Mouse (Mus musculus) midbrain, postnatal 0 days (tissue): ENCODE data around the gene Gm49486. TPM values are rescaled to one million over a fixed set of nuclear protein-coding genes. Genes with fewer than 3 reads are reported as not detected.
A peak's percentile ranks its signal among the peaks of the same experiment; 100 is the strongest.

ENCODE experiments used
- ATAC-seq: fragments of 200-750 bp; cut with Nextera tagmentation; 2 replicates; pipeline ENCODE4 v1.8.0; 2017; ENCODE audit warnings: moderate number of reproducible peaks, mild to moderate bottlenecking, moderate TSS enrichment, moderate library complexity; ENCODE audit not compliant: low FRiP score
- DNase-seq: peaks from one replicate; pipeline ENCODE4 v3.0.0-alpha.2; 2015; ENCODE audit warnings: low spot score
- H3K27ac ChIP-seq: fragments of 300-500 bp; sonication (generic); 2 replicates; pipeline ENCODE4 v1.5.1; 2014; ENCODE audit warnings: low read depth, mild to moderate bottlenecking, low read length, mixed read lengths
- H3K27me3 ChIP-seq: fragments of 300-500 bp; sonication (generic); 2 replicates; pipeline ENCODE4 v1.6.1; 2014; ENCODE audit warnings: low read length, control low read depth, mixed read lengths; ENCODE audit not compliant: insufficient read depth
- H3K36me3 ChIP-seq: fragments of 300-500 bp; sonication (generic); 2 replicates; pipeline ENCODE4 v1.6.1; 2014; ENCODE audit warnings: low read length, control low read depth, mixed read lengths; ENCODE audit not compliant: insufficient read depth
- H3K4me1 ChIP-seq: fragments of 300-500 bp; sonication (generic); 2 replicates; pipeline ENCODE4 v1.6.1; 2014; ENCODE audit warnings: mild to moderate bottlenecking, control low read depth, antibody characterized with exemption, low read length, mixed read lengths; ENCODE audit not compliant: insufficient read depth
- H3K4me2 ChIP-seq: fragments of 300-500 bp; sonication (generic); 2 replicates; pipeline ENCODE4 v1.6.1; 2014; ENCODE audit warnings: low read depth, mild to moderate bottlenecking, low read length, mixed read lengths; ENCODE audit not compliant: poor library complexity, severe bottlenecking
- H3K4me3 ChIP-seq: fragments of 300-500 bp; sonication (generic); 2 replicates; pipeline ENCODE4 v1.5.1; 2014; ENCODE audit warnings: low read depth, mild to moderate bottlenecking, low read length, moderate library complexity
- H3K9ac ChIP-seq: fragments of 300-500 bp; sonication (generic); replicated peaks from 2 replicates; pipeline ENCODE4 v1.6.1; 2014; ENCODE audit warnings: mild to moderate bottlenecking, low read length, moderate library complexity, mixed read lengths; ENCODE audit not compliant: poor library complexity, severe bottlenecking
- H3K9me3 ChIP-seq: fragments of 300-500 bp; sonication (generic); 2 replicates; pipeline ENCODE4 v1.6.1; 2016; ENCODE audit warnings: low read length, control low read depth
- CTCF ChIP-seq: IDR thresholded peaks from 2 replicates; pipeline ENCODE4 v1.5.1; 2016; ENCODE audit warnings: antibody characterized with exemption, mild to moderate bottlenecking
- WGBS: fragments of 180-500 bp; shearing (Covaris S2); extraction: QIAGEN DNeasy Blood & Tissue Kit; methylation state at CpG from one replicate; pipeline ENCODE4 v1.1.7; 2014; 5-methylcytosine and 5-hydroxymethylcytosine counted together
- polyA plus RNA-seq: library from polyadenylated mRNA; unstranded; fragments of >200 nt; fragmentation: Nextera tagmentation; extraction: Ambion mirVana; gene quantifications from 2 replicates; pipeline ENCODE4 v1.2.1, GENCODE M21; 2015
- total RNA-seq: library from RNA; depleted of rRNA; stranded (reverse); fragments of >200 nt; gene quantifications from 2 replicates; pipeline ENCODE4 v1.2.3, GENCODE M21; 2014

The Gm49486 gene
- total and polyA plus RNA-seq, 2 experiments from 2014 or later, result 1.8 to 2.0 TPM

DNA sequence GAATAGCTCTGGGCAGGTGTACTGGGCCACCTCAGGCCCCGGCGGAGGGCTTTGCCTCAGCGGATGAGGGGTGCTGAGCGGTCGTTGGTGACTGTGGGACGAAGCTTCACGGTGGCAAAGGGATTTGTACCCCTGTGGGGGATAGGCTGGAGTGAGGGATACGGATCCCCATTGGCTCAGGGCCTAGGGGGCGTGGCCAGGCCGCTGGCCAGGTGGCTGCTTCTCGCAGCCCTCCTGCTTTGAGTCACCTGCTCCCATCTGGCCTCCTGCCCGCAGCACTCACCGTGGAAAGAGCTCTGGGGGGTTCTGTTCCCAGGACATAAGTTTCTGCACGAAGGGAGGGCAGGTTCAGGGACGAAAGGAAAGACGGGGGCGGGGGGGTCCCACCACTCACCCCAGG lies 29.3 kb downstream of the Gm49486 start:
- Histone ChIP-seq H3K36me3 (no peaks in the 10 kb centered on the region), H3K4me1 (0 out of 2 replicates have a peak, but pooled peaks cover 3% of the 10 kb centered on the region), H3K4me3 (no peak overlapping the region), H3K4me2 (no peak overlapping the region), H3K27me3 (peaks cover 20% of the 10 kb centered on the region), H3K9me3 (no peaks in the 10 kb centered on the region), H3K27ac (no peak overlapping the region), H3K9ac (no peak overlapping the region)
- DNase-seq (no peak), ATAC-seq (no peak)
- 32% methylated on average over 17 of the region's 17 CpGs for WGBS
- TF ChIP-seq CTCF, result no peak

DNA sequence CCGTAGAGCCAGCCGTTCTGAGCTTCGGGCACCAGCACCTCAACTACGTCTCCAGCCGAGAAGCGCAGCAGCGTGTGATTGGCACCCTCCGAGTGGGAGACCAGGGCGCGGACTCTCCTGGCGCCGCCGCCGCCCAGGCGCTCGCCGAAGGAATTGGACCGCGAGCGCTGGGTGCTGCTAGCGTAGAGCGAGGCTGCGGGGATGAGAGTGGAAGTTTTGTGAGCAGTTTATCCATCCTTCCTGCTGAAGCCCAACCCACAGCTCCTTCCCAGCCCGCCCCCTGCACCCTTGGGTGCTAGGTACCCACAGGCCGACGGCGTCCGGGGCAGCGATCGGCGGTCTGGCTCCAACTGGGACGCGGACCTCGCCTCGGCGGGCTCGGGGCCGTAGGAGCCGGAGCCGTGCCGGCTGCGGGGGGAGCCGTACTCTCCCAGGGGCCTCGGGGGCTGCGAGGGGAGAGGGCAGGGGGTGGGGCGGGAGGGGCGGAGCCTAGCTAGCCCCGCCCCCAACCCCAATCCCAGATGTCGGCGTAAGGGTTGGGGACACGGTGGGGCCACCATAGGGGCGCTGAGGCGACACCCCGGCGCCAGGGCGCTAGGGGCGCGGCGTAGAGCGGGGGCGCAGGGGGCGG lies 32.0 kb downstream of the Gm49486 start:
- WGBS, result 1% methylated on average over 47 of the region's 62 CpGs
- Histone ChIP-seq H3K27ac (peak overlapping the region; percentile 32; the same call in 1 of the 2 replicates), H3K9ac (peak overlapping the region; percentile 81), H3K36me3 (no peaks in the 10 kb centered on the region), H3K4me2 (peak overlapping the region; percentile 100), H3K27me3 (peaks cover 18% of the 10 kb centered on the region), H3K4me1 (0 out of 2 replicates have a peak, but pooled peaks cover 3% of the 10 kb centered on the region), H3K9me3 (no peaks in the 10 kb centered on the region), H3K4me3 (peak overlapping the region; percentile 63)
- peak; percentile 30 for DNase-seq
- ATAC-seq, result peak; percentile 61
- TF ChIP-seq CTCF, result no peak

DNA sequence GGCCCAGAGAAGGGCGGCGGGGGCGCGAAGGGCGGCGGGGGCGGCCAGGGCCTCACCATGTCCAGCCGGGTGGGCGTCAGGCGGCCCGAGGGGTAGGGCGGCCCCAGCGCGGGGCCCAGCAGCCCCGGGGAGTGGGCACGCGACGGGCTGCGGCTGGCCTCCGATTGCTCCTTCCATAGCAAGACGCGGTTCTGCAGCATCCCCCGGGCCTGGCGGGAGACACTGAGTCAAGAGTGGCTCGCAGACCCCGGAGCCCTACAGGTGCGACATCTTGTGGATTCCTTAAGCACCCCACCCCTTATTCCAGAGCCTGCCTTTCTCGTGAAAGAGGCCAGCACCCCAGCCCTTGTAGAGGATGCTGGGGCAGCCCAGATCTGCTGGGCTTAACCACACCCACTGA lies 32.6 kb downstream of the Gm49486 start:
- peak; percentile 39 for TF ChIP-seq CTCF
- DNase-seq, result peak; percentile 23
- H3K36me3 ChIP-seq, result no peaks in the 10 kb centered on the region
- H3K27me3 ChIP-seq, result peaks cover 18% of the 10 kb centered on the region
- peak; percentile 50; the same call in 1 of the 2 replicates for ATAC-seq
- H3K9me3 ChIP-seq, result no peaks in the 10 kb centered on the region
- H3K4me3 ChIP-seq, result peak overlapping the region; percentile 63
- 0 out of 2 replicates have a peak, but pooled peaks cover 3% of the 10 kb centered on the region for H3K4me1 ChIP-seq
- 0% methylated on average over 8 of the region's 28 CpGs for WGBS
- H3K4me2 ChIP-seq, result peak overlapping the region; percentile 100
- H3K9ac ChIP-seq, result peak overlapping the region; percentile 81
- peak overlapping the region; percentile 32; the same call in 1 of the 2 replicates for H3K27ac ChIP-seq

DNA sequence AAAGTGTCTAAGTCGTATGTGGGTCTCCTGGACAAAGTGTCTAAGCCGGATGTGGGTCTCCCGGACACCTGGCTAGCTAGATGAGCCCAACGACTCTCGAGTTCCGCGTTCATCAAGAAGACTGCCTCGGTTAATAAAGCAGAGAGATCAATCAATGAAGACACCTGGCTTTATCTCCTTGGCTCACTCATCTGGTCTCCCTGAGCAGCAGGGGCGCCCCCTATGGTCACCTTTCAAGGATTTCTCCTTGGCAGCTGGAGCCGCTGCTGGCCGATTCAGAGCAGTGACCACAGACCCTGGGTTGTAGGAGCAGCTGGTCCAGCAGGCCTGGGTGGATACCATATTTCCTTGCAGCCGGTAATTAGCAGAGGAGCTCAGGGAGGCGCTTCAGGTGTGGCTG lies 33.2 kb downstream of the Gm49486 start:
- DNase-seq (peak; percentile 60), ATAC-seq (no peak)
- no peaks in the 10 kb centered on the region for H3K9me3 ChIP-seq
- 0 out of 2 replicates have a peak overlapping the region, but pooled peaks have one; percentile 4 for H3K9ac ChIP-seq
- H3K4me2 ChIP-seq, result peak overlapping the region; percentile 100
- H3K4me1 ChIP-seq, result 0 out of 2 replicates have a peak, but pooled peaks cover 3% of the 10 kb centered on the region
- peaks cover 18% of the 10 kb centered on the region for H3K27me3 ChIP-seq
- peak overlapping the region; percentile 63 for H3K4me3 ChIP-seq
- peak; percentile 69 for TF ChIP-seq CTCF
- no peaks in the 10 kb centered on the region for H3K36me3 ChIP-seq
- WGBS, result 24% methylated on average over 13 of the region's 13 CpGs
- no peak overlapping the region for H3K27ac ChIP-seq

DNA sequence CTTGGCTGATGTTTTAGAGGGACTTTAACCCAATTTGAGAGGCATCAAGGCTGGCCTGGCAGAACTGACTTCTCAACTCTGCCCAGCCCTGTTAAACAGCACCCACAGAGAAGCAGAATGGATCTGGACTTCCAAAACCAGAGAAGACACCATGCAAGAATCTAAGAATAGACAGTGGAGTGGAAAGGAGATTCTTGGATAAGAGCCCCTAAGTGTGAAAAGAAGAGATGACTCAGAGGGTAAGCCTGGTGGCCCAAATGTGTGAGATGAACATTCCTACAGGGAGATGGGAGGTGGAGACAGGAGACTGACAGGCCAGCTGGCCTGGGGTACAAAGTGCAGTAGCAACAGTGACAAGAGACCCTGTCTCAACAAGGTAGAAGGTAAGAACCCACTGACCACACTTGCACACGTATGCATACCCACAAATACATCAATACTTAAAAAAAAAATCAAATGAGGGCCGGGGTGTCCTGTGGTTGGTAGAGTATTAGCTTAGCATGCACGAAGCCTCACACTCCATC lies 33.7 kb downstream of the Gm49486 start:
- ATAC-seq (no peak), DNase-seq (no peak)
- Histone ChIP-seq H3K4me1 (0 out of 2 replicates have a peak, but pooled peaks cover 3% of the 10 kb centered on the region), H3K4me3 (no peak overlapping the region), H3K27ac (no peak overlapping the region), H3K27me3 (peaks cover 18% of the 10 kb centered on the region), H3K4me2 (peak overlapping the region; percentile 100), H3K9me3 (no peaks in the 10 kb centered on the region), H3K9ac (0 out of 2 replicates have a peak overlapping the region, but pooled peaks have one; percentile 4), H3K36me3 (no peaks in the 10 kb centered on the region)
- TF ChIP-seq CTCF, result no peak
- 88% methylated on average over 3 of the region's 3 CpGs for WGBS

DNA sequence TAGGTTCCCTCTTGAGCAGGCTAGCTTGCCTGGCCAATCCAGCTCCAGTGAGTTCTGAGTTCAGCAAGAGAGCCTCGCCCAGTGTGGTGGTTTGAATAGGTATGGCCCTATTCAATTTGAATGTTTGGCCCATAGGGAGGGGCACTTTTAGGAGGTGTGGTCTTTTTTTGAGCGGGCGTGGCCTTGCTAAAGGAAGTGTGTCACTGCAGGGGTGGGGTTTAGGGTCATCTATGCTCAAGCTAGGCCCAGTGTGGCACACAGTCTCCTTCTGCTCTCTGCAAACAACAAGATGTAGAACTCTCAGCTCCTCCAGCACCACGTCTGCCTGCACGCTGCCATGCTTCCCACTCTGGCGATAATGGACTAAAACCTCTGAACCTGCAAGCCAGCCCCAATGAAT lies 34.5 kb downstream of the Gm49486 start:
- no peak overlapping the region for H3K27ac ChIP-seq
- DNase-seq (no peak), ATAC-seq (no peak)
- H3K27me3 ChIP-seq, result peaks cover 18% of the 10 kb centered on the region
- H3K9me3 ChIP-seq, result no peaks in the 10 kb centered on the region
- H3K36me3 ChIP-seq, result no peaks in the 10 kb centered on the region
- no peak overlapping the region for H3K4me2 ChIP-seq
- no peak overlapping the region for H3K4me3 ChIP-seq
- 0 out of 2 replicates have a peak, but pooled peaks cover 3% of the 10 kb centered on the region for H3K4me1 ChIP-seq
- 83% methylated on average over 6 of the region's 6 CpGs for WGBS
- no peak overlapping the region for H3K9ac ChIP-seq
- no peak for TF ChIP-seq CTCF
